Mouse (Mus musculus) 416B (cell line): Measurements from ENCODE around the gene Rarres1.
A peak's percentile ranks its signal among the peaks of the same experiment; 100 is the strongest.

Source experiments
- DNase-seq: peaks from one replicate; pipeline ENCODE4 v3.0.0; 2011; ENCODE audit warnings: low read depth

The Rarres1 gene

GRCm38 (mm10) chr3:67515274-67515801 is at the start of gene Rarres1:
Gene Rarres1, minus strand, starts transcription at chr3:67515523.
- DNase-seq = no peak

DNA sequence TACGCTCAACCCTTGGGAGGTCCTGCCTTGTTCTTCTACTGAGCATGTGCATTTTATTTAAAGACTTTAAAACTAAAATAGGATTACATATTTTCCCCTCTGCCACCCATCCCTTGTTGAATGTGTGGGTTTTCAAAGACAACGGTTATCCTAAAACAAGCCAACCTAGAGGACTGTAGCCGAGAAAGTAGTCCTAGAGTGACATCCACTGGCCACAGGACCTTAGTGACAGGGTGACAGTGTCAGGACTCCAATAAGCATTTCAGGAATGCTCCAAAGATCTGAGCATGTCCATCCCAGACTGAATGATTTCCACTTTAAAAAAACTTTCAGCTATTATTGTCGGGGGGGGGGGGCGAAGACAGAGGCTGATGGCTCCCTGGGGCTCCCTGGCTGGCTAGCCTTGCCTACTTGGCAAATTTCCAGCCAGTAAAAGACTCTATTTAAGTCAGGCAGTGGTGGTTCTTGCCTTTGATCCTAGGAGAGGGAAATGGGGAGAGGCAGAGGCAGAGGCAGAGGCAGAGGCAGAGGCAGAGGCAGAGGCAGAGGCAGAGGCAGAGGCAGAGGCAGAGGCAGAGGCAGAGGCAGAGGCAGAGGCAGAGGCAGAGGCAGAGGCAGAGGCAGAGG is 49.5 kb upstream of the Rarres1 start:
- peak; percentile 56 for DNase-seq

DNA sequence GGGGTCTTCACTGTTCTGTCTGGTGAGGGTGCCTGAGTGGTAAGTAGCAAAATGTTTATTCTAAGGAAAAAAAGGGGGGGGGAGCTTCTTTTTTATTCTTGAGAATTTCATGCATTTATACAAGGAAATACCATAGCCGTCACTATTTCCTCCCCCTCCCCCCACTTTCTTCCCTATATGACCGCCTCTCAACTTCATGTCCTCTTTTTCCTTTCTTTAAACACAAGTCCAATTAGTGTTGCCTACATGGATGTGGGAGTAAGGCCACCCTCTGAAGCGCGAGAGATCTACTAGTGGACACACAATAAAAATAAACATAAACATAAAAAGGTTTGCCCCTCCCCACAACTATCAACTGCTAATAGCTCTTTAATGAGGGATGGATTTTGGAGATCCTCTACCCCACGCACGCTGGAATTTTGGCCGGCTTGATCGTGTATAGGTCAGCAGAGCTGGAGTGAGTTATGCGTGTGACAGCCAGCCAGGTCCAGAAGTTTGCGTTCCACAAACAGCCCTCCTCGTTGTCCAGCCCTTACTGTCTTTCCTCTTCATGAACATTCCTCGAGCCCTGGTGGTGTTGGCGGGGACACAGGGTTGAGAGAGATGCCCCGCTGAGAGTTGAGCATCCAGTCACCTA is 42.5 kb upstream of the Rarres1 start:
- no peak for DNase-seq

- DNase-seq = peak; percentile 73
These were observed 41.9 kb upstream of the Rarres1 start for GRCm38 (mm10) chr3:67557200-67557651.

DNA sequence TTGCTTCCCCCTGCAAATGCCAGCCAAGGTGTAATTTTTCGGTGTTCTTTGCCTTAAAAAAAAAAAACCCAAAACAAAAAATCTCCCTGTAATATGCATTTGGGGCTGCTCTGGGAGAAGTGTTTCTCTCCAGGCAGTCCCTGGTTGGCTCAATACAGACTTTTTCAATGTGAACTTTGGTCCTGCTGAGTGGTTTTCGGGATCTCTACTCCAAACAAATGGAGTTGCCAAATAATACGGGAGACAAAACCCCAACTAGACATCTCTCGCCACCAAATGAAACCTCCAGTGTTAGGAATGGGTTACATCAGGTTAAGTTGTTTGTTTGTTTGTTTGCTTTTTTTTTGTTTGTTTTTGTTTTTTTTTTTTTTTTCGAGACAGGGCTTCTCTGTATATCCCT is 39.9 kb upstream of the Rarres1 start:
- DNase-seq = no peak

- DNase-seq = no peak
These were observed 38.7 kb upstream of the Rarres1 start for GRCm38 (mm10) chr3:67553927-67554448.

DNA sequence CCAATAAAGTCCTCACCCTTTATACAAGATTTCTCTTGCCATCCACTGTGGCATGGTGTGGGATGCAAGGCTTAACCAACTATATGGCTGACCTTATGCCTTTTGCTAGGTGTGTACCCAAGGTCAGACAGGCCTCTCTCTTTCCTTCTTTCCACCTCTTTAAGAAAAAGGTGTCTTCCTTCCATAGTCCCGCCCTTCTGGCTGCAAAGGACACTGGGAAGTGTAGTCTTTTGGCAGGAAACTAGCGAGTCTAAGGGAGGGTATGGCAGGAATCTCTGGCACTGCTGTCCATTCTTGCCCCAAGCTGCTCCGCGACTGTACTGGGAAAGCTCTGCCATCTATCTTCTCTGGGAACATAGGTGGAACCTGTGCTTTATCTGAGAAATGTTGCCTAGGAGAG is 38.0 kb upstream of the Rarres1 start:
- DNase-seq = no peak

DNA sequence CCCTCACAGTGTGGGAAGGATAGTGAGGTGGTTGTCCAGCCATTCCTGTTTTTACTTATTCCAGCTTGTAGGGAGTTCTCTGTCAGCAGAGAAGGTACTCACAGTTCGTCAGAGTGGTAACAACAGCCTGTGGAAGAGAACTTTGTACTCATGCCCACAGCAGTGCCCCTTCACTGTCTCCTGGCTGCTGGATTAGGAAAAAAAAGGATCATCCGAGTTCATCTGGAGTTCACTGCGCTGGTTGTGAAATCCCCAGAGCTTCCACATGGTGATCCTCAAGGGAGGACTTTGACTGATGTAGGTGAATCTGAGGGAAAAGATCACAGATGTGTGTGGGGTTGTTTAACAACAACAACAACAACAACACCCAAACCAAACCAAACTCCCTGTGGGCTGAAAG is 35.9 kb upstream of the Rarres1 start:
- no peak for DNase-seq

GRCm38 (mm10) chr3:67543630-67544029 is 28.3 kb upstream of the Rarres1 start:
- DNase-seq = no peak

DNA sequence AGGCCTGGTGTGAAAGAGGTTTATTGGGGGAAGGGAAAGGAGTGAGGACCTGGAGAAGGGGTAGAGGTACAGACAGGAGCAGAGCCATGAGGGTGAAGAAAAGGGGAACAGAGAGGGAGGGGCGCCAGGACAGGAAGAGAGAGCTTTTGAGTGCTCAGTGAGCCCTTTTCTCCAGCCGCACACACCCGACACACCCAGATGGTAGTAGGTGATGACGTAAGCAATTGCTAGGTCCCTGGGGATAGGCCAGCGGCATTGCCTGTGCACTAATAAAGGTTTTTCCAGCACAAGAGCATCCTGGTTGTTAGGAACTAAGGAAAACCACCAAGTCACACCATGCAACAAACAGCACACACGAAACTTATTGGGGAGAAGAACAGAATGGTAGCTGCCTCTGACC is 9.4 kb upstream of the Rarres1 start:
- no peak for DNase-seq

DNA sequence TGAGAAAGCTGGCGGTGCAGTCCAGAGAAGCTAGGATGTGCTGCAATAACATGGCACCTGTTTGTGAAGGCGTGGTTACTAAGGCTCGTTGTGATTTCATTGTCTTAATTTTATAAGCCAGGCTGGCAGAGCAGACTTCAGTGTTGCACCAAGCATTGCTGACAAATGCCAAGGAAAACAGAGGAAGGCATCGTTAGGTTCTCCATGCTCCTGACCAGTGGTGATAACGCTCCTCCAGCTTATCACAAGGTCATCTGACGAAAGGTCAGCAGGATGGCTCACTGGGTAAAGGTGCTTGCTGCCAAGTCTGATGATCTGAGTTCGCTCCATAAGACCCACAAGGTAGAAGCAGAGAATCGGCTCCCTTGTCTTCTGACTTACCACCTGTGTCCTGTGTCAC is 7.4 kb upstream of the Rarres1 start:
- DNase-seq = no peak

DNA sequence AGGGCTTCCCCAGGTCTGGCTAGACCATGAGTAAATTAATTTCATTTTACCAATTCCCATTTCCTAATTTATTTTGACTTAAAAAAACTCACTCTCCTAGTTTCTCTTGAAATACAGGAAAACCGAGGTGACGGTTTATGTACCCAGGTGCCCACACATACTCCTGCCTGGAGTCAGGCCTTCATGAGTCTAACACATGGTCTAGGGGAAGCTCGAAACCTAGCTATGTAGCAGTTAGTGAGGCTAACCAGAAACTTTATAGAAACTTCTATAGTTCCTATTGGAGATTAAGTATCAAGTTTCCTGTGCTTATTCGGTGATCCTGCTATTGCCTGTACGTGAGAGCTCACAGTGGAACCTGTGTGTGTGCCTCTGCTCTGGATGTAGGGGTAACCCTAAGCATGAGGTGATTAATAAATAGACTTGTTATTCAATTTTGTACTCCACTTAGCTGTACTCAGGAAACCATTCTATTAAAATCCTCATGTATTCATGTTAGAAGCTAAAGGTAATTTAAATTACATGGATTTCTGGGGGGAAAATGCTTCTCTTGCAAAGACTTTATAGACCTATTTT is 5.3 kb upstream of the Rarres1 start:
- DNase-seq = no peak

DNA sequence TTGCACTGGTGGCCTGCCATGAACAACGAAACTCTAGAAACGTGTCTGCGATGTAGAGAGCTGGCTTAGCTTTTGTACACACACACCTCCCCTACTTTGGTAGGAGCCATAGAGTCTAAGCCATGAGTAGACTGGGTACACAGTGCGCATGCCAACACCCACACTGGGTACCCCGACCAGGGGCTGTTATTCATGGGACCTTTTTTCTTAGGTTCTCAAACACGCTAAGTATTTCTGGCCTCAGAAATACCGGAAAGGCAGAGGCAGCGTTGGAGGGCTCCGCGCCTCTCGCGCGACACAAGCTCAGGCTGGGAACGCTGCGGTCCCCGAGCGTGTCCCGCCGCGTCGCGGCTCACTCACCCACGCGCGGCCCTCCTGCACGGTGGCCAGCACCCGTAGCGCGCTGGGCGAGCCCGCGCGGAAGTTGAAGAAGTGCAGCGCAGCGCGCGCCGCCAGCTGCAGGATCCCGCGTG is 486 bp downstream of the Rarres1 start:
- no peak for DNase-seq

DNA sequence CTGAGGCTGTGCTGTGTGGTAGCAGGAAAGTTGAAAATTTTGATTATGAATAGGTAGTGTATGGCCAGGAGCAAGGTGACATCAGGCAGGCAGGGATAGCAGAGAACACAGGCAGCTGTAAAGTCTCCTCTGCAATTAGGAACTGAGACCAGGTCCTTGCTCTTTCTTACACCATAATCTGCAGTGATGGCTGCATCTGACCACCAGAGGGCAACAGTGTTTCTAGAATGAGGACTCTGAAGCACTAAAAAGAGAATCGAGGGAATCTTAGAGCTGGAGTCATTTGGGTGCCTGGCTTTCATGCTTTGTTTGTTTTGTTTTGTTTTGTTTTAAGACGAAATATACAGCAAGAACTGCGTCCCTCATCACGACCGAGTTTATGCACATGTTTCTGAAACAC is 2.5 kb downstream of the Rarres1 start:
- DNase-seq = peak; percentile 77

DNA sequence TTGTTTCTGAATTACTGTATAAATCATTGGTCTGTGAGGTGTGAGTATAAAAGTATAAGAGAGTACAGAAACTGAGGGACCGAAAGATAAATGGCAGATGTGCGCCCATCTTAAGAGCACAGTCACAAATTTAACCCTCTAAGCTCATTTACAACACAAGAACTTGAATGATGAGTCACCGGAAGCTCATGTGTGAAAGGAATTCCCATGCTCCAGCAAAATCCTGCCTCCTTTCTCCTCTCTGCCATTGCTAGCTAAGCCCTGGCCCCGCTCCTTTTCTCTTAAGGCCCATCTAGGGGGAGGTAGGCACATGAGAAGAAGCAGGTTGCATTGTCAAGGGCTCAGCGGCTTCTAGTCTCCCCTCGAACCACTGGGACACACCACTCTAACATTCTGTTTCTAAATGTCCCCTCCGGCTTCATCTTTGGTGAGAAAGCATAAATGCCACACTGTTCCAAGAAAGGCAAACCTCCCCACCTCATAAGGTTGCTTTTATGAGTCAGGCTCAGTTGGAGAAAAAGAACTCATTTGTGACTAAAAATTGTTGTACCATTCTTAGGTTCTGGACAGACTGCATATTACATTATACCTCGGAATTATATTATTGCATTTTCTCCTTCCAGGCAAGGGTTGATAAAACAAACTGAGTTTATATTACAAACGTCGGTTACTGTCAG is 7.0 kb downstream of the Rarres1 start:
- no peak for DNase-seq

- DNase-seq = no peak
These were observed 10.0 kb downstream of the Rarres1 start for GRCm38 (mm10) chr3:67505286-67505685.

DNA sequence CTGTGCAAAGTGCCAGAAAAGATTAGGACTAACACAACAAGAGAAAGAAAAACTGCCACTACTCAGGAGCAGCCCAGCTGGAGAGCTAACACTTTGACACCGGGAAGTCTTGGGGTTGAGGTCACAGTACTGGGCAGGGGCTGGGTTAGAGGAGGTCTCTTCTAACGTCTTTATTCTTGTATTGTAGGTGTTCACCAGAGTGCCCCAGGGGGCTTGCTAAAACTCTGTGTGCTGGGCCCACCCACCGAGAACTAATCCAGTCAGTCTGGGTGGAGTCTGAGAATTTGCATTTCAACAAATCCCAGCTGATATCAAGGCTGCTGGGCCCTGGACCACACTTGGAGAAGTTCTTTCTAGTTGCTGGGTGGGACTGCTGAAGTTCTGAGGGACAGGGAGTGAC is 11.4 kb downstream of the Rarres1 start:
- DNase-seq = no peak

DNA sequence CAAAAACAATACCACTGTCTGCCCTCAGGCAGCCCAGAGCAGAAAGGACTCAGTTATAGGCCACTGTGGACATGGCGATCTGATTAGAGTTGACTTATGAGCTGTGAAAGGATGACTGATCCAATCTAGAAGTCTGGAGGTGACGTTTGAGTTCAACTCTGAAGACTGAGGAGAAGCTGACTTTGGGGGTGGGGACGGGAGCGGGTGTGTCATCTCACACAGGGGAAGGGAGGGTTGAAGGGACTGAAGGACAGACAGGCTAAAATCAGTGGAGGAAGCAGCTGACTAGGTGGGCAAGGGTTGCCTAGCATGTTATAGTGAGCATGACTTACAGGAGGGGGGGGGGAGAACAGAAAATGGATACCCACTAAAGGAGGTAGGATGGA is 15.9 kb downstream of the Rarres1 start:
- no peak for DNase-seq

- DNase-seq = no peak
These were observed 16.4 kb downstream of the Rarres1 start for GRCm38 (mm10) chr3:67498773-67499405.

GRCm38 (mm10) chr3:67497998-67498397 is 17.3 kb downstream of the Rarres1 start:
- DNase-seq = peak; percentile 26

- DNase-seq = no peak
These were observed 19.0 kb downstream of the Rarres1 start for GRCm38 (mm10) chr3:67496310-67496709.

DNA sequence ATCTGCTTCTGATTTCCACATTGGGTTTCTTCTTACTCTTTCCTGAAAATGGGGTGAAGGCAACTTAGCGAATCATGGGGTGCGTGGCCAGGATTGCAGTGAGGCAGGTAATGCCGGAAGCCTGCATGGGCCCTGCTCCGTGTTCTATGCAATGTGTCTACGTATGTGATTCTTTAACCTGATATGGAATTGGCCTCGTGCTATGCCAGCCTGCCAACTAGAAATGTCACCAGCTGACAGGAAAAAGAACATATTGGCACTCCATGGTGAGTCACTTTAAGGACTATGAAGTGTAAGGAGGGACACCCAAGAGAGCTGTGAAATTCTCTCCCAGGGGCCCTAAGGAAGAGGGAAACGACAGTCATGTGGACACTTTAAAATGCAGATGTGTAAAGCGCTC is 22.2 kb downstream of the Rarres1 start:
- DNase-seq = no peak
